Mouse (Mus musculus) liver, postnatal 0 days (tissue): ENCODE measurements around the gene G6pc3. TPM values are rescaled to one million over a fixed set of nuclear protein-coding genes. Genes with fewer than 3 reads are reported as not detected.

ENCODE experiments used
- ATAC-seq: fragments of 200-750 bp; cut with Nextera tagmentation; 2 replicates; pipeline ENCODE4 v1.8.0; 2017; ENCODE audit warnings: mild to moderate bottlenecking, moderate library complexity
- DNase-seq: peaks from one replicate; pipeline ENCODE4 v3.0.0-alpha.2; 2016
- H3K27ac ChIP-seq: fragments of 300-500 bp; sonication (generic); 2 replicates; pipeline ENCODE4 v1.5.1; 2014; ENCODE audit warnings: antibody characterized with exemption, moderate library complexity, mild to moderate bottlenecking, low read depth
- H3K27me3 ChIP-seq: fragments of 300-500 bp; sonication (generic); 2 replicates; pipeline ENCODE4 v1.6.1; 2014; ENCODE audit warnings: low read length, control low read depth, mixed read lengths; ENCODE audit not compliant: insufficient read depth
- H3K36me3 ChIP-seq: fragments of 300-500 bp; sonication (generic); replicated peaks from 2 replicates; pipeline ENCODE4 v1.6.1; 2014; ENCODE audit warnings: mild to moderate bottlenecking, control low read depth, low read length, moderate library complexity, mixed read lengths; ENCODE audit not compliant: insufficient read depth
- H3K4me1 ChIP-seq: fragments of 300-500 bp; sonication (generic); 2 replicates; pipeline ENCODE4 v1.6.1; 2014; ENCODE audit warnings: antibody characterized with exemption, mild to moderate bottlenecking, control low read depth; ENCODE audit not compliant: insufficient read depth
- H3K4me2 ChIP-seq: fragments of 300-500 bp; sonication (generic); 2 replicates; pipeline ENCODE4 v1.6.1; 2014; ENCODE audit warnings: low read depth, mild to moderate bottlenecking, low read length, moderate library complexity, mixed read lengths
- H3K4me3 ChIP-seq: fragments of 300-500 bp; sonication (generic); 2 replicates; pipeline ENCODE4 v1.5.1; 2014; ENCODE audit warnings: low read depth, low read length
- H3K9ac ChIP-seq: fragments of 300-500 bp; sonication (generic); replicated peaks from 2 replicates; pipeline ENCODE4 v1.6.1; 2014; ENCODE audit warnings: mild to moderate bottlenecking, moderate library complexity
- H3K9me3 ChIP-seq: fragments of 300-500 bp; sonication (generic); 2 replicates; pipeline ENCODE4 v1.6.1; 2016; ENCODE audit warnings: mild to moderate bottlenecking, control low read depth, low read length, mixed read lengths
- CTCF ChIP-seq: sonication (generic); IDR thresholded peaks from 2 replicates; pipeline ENCODE4 v1.5.1; 2016; ENCODE audit warnings: antibody characterized with exemption, low read depth
- EP300 ChIP-seq: IDR thresholded peaks from 2 replicates; pipeline ENCODE4 v1.6.1; 2016; ENCODE audit warnings: antibody characterized with exemption, low read depth, mild to moderate bottlenecking
- WGBS: fragments of 180-500 bp; shearing (Covaris S2); extraction: QIAGEN DNeasy Blood & Tissue Kit; methylation state at CpG from one replicate; pipeline ENCODE4 v1.1.7; 2014; ENCODE audit not compliant: insufficient replicate concordance; 5-methylcytosine and 5-hydroxymethylcytosine counted together
- polyA plus RNA-seq: library from polyadenylated mRNA; unstranded; fragments of >200 nt; fragmentation: Nextera tagmentation; extraction: Ambion mirVana; gene quantifications from 2 replicates; pipeline ENCODE4 v1.2.1, GENCODE M21; 2015

Gene G6pc3
- 6.7 and 6.8 TPM in 2 replicates for polyA plus RNA-seq

GRCm38 (mm10) chr11:102189461-102190436 lies at the start of gene G6pc3:
TSS of gene G6pc3 (plus strand) at chr11:102189620.
- WGBS: under 1% methylated on average over 50 of the region's 50 CpGs
- peak within 1 kb of the TSS; percentile 61 for H3K4me3 ChIP-seq
- no peak for TF ChIP-seq EP300
- TF ChIP-seq CTCF: no peak
- peaks cover 19% of the 10 kb centered on the region for H3K4me1 ChIP-seq
- H3K4me2 ChIP-seq: peak within 1 kb of the TSS; percentile 88
- DNase-seq (peak; percentile 85), ATAC-seq (peak; percentile 78)
- H3K9ac ChIP-seq: peak within 1 kb of the TSS; percentile 65
- no peaks in the 10 kb centered on the region for H3K27me3 ChIP-seq
- peak within 1 kb of the TSS; percentile 57 for H3K27ac ChIP-seq
- H3K36me3 ChIP-seq: peaks cover 11% of the 10 kb centered on the region
- no peaks in the 10 kb centered on the region for H3K9me3 ChIP-seq

GRCm38 (mm10) chr11:102140508-102140907 lies 48.9 kb upstream of the G6pc3 start:
- Histone ChIP-seq H3K4me3 (no peak overlapping the region), H3K27ac (no peak overlapping the region), H3K9ac (no peak overlapping the region), H3K9me3 (no peaks in the 10 kb centered on the region), H3K4me2 (no peak overlapping the region), H3K36me3 (no peaks in the 10 kb centered on the region), H3K27me3 (peaks cover 7% of the 10 kb centered on the region; the same call in 1 of the 2 replicates), H3K4me1 (peaks cover 3% of the 10 kb centered on the region)
- no peak for ATAC-seq
- peak; percentile 79 for DNase-seq
- TF ChIP-seq EP300: no peak
- peak; percentile 91 for TF ChIP-seq CTCF
- WGBS: 3% methylated on average over 5 of the region's 5 CpGs

- Histone ChIP-seq H3K4me1 (peaks cover 8% of the 10 kb centered on the region), H3K9ac (0 out of 2 replicates have a peak overlapping the region, but pooled peaks have one; percentile 13), H3K27me3 (peaks cover 23% of the 10 kb centered on the region), H3K9me3 (no peaks in the 10 kb centered on the region), H3K36me3 (no peaks in the 10 kb centered on the region), H3K4me3 (0 out of 2 replicates have a peak overlapping the region, but pooled peaks have one; percentile 3), H3K4me2 (peak overlapping the region; percentile 34), H3K27ac (peak overlapping the region; percentile 91)
- DNase-seq (peak; percentile 54), ATAC-seq (peak; percentile 80)
- WGBS: 60% methylated on average over 7 of the region's 7 CpGs
- TF ChIP-seq EP300 (no peak; the same call in 1 of the 2 replicates), CTCF (no peak)
These were observed 47.1 kb upstream of the G6pc3 start for GRCm38 (mm10) chr11:102142355-102142754.

GRCm38 (mm10) chr11:102144957-102145470 lies 44.4 kb upstream of the G6pc3 start:
- H3K27me3 ChIP-seq: peaks cover 33% of the 10 kb centered on the region
- no peak for DNase-seq
- peak overlapping the region; percentile 57 for H3K4me3 ChIP-seq
- peak; percentile 63 for ATAC-seq
- H3K4me1 ChIP-seq: peaks cover 5% of the 10 kb centered on the region; the same call in 1 of the 2 replicates
- no peaks in the 10 kb centered on the region for H3K9me3 ChIP-seq
- peak overlapping the region; percentile 69; the same call in 1 of the 2 replicates for H3K9ac ChIP-seq
- H3K27ac ChIP-seq: peak overlapping the region; percentile 81
- H3K4me2 ChIP-seq: peak overlapping the region; percentile 75
- 16% methylated on average over 13 of the region's 13 CpGs for WGBS
- TF ChIP-seq CTCF (no peak), EP300 (no peak)
- no peaks in the 10 kb centered on the region; the same call in none of the 2 replicates for H3K36me3 ChIP-seq

GRCm38 (mm10) chr11:102145471-102146001 lies 43.9 kb upstream of the G6pc3 start, which contains the start of gene Nags:
TSS of gene Nags (plus strand) at chr11:102145513.
- Histone ChIP-seq H3K9ac (peak within 1 kb of the TSS; percentile 69), H3K4me2 (peak within 1 kb of the TSS; percentile 75), H3K36me3 (no peaks in the 10 kb centered on the region; the same call in none of the 2 replicates), H3K27ac (peak within 1 kb of the TSS; percentile 81), H3K4me1 (peaks cover 5% of the 10 kb centered on the region; the same call in 1 of the 2 replicates), H3K9me3 (no peaks in the 10 kb centered on the region), H3K27me3 (peaks cover 33% of the 10 kb centered on the region), H3K4me3 (peak within 1 kb of the TSS; percentile 57)
- 2% methylated on average over 43 of the region's 50 CpGs for WGBS
- TF ChIP-seq CTCF: no peak
- peak; percentile 14 for ATAC-seq
- DNase-seq: peak; percentile 72
